Mouse (Mus musculus) neutrophil, adult 83 days (primary cell): ENCODE measurements around the gene Gm10061. TPM values are rescaled to one million over a fixed set of nuclear protein-coding genes. Genes with fewer than 3 reads are reported as not detected.

Experiments
- total RNA-seq, 2 experiments: library from RNA; stranded (reverse); gene quantifications; one replicate each; pipeline ENCODE4 v1.2.4; 2023

The Gm10061 gene
- not detected for total RNA-seq

GRCm38 (mm10) chr16:89150786-89151185, at the start of gene Gm10061:
Gene Gm10061 (plus strand): TSS chr16:89151086.

GRCm38 (mm10) chr16:89140551-89140950, 10.3 kb upstream of the Gm10061 start, which contains the start of gene Gm6358:
Gene Gm6358 (plus strand): TSS chr16:89140851.

GRCm38 (mm10) chr16:89157652-89158051, 6.8 kb downstream of the Gm10061 start, which contains the start of gene Gm9789:
Gene Gm9789 (plus strand): TSS chr16:89157952.

GRCm38 (mm10) chr16:89169190-89169589, 18.3 kb downstream of the Gm10061 start, which contains the start of gene Gm7735:
Gene Gm7735 (plus strand): TSS chr16:89169490.

GRCm38 (mm10) chr16:89174435-89174834, 23.5 kb downstream of the Gm10061 start, which contains the start of gene 1110057P08Rik:
Gene 1110057P08Rik (plus strand): TSS chr16:89174735.

Other genes with a start within 250 kb of the Gm10061 start
- gene Krtap19-9b, start 218.8 kb upstream of the Gm10061 start, total RNA-seq = not detected
- gene Krtap16-3, start 188.2 kb upstream of the Gm10061 start, total RNA-seq = not detected
- not detected for gene Krtap22-2, start 140.3 kb upstream of the Gm10061 start, total RNA-seq
- not detected for gene Gm10229, start 135.8 kb upstream of the Gm10061 start, total RNA-seq
- gene Krtap6-1, start 119.4 kb upstream of the Gm10061 start, total RNA-seq = not detected
- not detected for gene Gm10228, start 109.6 kb upstream of the Gm10061 start, total RNA-seq
- not detected for gene Krtap6-5, start 103.2 kb upstream of the Gm10061 start, total RNA-seq
- not detected for gene 1110025L11Rik, start 87.1 kb upstream of the Gm10061 start, total RNA-seq
- not detected for gene Krtap6-3, start 67.1 kb upstream of the Gm10061 start, total RNA-seq
- gene Gm6358, start 10.2 kb upstream of the Gm10061 start, total RNA-seq = not detected
- not detected for gene Gm9789, start 6.9 kb downstream of the Gm10061 start, total RNA-seq
- not detected for gene Gm7735, start 18.4 kb downstream of the Gm10061 start, total RNA-seq
- gene 1110057P08Rik, start 23.6 kb downstream of the Gm10061 start, total RNA-seq = not detected
- gene Krtap20-2, start 54.8 kb downstream of the Gm10061 start, total RNA-seq = not detected